Mouse (Mus musculus) kidney, postnatal 4 days (tissue): ENCODE measurements at regions not wholly inside any gene's neighbourhood (a gene's known extent, or its start where the extent isn't known, plus 50 kb on each side); places are given as distances from the start of the nearest gene placed in this dataset.
"Not testable (repeated sequence)": the region's sequence is repeated elsewhere in the genome, so short reads cannot be mapped to it uniquely, and the experiment has no call there.

Source experiments
- DNase-seq, 2 experiments: peaks; one replicate each; pipeline ENCODE4 v3.0.0; 2021; ENCODE audit warnings: mixed read lengths in 2 of 2

DNA sequence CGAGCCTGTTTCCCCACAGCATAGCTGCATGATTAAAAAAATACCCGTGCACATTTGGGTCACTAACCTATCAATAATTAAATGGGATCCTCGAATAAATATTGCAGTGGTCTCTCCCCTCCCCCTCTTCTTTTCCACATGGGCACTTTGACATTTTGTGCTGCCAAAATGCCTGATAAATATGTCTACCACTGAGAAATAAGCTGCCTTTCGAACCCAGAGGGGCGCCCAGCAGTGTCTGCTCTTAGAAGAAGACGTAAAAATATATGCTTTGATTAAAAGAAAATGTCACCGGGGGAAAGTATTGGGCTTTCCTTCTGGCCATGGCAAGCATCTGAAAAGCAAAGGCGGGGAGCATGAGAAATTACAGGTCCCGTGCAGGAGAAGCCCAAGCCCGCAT lies 152.6 kb upstream of the Frmd4a start:
- DNase-seq: no peak

- DNase-seq: not testable (repeated sequence)
These were observed 150.8 kb upstream of the Frmd4a start for GRCm38 (mm10) chr2:3866736-3867135.

GRCm38 (mm10) chr2:3869701-3870100 lies 147.8 kb upstream of the Frmd4a start:
- DNase-seq: no peak

DNA sequence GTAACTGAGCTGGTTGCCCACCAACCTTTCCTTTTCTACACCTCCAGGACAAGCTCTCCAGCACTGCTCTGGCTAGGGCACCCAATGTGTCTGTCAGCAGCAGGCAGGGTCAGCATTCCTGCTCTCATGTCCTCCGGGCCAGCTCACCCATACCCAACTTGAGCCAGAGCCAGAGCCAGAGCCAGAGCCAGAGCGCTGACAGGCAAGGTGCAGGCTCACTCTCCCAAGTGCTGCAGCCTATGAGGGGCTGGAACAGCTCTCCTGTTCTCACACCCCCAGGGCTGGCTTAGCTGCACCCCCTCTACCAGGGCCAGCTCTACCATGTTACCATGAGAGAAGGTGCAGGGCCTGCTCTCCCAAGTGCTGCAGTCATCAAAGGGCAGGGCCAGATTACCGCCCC lies 145.8 kb upstream of the Frmd4a start:
- no peak for DNase-seq

GRCm38 (mm10) chr2:3887000-3887399 lies 130.5 kb upstream of the Frmd4a start:
- DNase-seq: no peak

DNA sequence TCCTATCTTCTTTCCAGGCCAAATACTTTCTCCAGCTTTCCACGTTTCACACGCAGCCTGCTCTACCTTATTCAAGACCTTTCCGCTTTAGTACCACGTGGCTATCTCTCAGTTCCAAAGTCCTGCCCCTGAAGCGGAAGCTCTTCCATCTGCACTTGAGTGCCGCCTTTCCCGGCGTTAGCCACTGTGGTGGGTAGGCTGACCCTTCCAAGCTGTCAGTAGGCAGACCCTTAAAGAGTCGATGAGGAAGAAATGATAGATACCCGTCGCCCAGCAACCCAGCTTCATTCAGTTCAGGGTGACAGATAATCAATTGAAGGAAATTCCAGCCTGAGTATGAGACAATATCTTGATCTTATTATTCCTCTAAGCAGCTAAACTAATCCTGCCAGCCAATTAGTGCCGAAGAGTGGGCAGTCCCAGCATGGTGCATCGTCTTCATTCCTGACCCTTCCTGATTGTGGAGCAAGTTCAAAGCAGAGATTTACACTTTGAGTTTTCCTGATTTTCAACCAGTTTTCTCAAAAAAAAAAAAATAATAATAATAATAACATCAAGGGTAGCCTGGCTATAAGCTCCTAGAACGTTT lies 129.6 kb upstream of the Frmd4a start:
- DNase-seq: no peak

GRCm38 (mm10) chr2:3889381-3889780 lies 128.1 kb upstream of the Frmd4a start:
- DNase-seq: no peak

DNA sequence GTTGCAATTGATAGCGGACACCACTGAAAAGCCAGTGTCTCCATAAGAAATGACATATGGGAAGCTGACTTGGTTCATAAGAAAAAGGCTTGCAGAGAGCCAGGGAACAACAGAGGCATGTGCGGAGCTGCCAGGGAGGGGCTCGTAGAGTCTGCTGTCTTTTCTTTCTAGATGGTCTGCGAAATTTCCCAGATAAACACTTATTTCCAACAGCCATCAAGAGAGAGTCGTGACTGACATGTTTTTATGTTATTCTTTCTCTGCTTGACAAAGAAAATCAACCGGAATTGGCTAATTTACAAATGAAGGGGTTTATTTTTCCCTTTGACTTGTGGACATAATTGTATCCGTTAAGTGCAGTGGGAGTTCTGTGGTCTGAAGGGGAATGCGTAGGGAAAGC lies 127.1 kb upstream of the Frmd4a start:
- DNase-seq: no peak

- DNase-seq: no peak
These were observed 110.5 kb upstream of the Frmd4a start for GRCm38 (mm10) chr2:3907026-3907425.

DNA sequence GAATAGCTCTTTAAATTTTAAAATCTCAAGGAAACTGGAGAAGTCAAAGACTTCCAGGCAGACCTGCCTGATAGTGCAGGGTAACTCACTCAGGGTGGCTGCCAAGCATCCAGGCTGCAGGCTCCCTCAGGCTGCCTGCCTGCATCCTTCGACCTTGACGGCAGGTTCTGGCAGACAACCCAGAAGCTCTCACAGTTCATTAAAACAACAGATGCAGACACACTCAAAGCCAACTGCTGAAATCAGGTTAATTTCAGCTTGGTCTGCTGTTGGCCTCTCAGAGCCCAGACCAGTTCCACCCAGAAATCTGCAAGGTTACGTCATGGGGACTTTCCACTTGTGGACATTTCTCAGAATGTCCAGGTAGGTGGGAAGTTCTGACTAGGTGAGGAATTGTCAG lies 109.3 kb upstream of the Frmd4a start:
- DNase-seq: peak in 1 of 2 experiments; percentile 8

DNA sequence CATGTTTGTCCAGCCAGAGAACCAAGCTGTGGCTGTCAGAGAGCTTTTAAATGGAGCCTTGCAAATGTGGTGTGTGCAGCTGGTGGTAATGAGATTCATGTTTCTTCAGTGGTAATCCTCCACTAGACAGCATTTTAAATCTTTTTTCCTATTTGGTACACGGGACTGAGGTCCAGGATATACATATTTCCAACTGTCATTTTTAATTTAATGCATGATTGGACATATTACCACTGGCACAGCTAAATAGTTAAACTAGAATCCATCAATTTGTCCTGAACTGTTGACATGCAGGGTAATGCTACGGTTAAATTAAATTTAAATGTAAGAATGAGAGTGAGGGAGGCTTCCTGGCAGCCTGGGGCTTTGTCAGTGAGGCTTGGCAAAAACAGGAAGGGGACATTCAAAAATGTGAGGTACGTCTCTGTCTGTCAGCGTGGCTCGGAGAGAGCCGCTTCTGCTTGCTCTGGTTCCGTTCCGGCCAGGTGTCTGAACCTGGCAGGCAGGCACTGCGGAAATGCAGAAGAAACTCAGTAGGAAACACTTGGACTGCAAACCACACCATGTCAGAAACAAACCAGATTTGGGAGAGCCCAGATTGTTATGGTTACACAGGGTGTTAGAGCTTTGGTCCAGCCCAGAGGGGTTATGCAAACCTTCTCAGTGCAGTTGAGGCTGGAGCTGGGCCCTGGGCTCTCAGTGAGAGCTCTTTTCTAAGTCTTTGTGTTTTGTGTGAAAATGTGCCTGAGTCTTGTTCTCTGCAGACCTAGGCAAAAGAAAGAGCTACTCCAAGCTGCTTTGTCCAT lies 107.2 kb upstream of the Frmd4a start:
- no peak for DNase-seq

- no peak for DNase-seq
These were observed 102.4 kb upstream of the Frmd4a start for GRCm38 (mm10) chr2:3915141-3915540.

GRCm38 (mm10) chr2:3916365-3916764 lies 101.2 kb upstream of the Frmd4a start:
- no peak for DNase-seq

DNA sequence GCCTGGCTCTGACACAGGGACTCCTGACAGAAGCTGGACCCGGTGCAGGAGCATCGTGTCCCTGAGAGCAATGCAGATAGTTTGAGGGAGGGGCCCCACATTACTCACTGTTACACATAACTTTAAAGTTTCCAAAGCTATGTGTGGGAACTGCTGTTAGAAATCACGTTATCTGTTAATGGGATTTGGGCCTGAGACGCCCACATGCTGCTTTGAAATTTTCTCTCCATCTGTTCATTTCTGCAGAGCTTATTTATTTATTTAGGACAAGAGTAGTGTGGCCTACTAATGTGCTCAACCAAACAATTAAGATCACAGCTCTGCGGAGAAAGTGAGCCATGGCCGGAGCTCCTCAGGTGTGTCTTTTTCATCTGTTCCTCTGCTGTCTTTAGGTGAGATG lies 99.4 kb upstream of the Frmd4a start:
- DNase-seq: no peak

DNA sequence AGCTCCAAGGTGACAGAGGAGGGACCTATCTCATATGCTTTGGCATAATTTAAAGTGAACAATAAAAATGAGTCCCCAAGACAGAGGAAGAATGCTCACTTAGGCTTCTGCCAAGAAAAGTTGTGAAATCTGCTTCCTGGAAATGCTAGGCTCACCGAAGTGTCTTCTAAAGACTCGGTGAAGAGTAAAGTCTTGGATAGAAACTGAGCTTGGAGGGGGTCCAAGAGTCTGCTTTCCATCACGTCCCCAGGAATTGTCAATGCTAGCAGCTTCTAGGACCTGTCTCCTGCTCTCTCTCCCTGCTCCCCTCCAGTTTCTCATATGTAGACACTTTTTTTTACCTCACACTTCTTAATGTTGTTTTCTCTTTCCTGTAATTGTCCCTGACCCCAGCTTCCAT lies 97.6 kb upstream of the Frmd4a start:
- no peak for DNase-seq

DNA sequence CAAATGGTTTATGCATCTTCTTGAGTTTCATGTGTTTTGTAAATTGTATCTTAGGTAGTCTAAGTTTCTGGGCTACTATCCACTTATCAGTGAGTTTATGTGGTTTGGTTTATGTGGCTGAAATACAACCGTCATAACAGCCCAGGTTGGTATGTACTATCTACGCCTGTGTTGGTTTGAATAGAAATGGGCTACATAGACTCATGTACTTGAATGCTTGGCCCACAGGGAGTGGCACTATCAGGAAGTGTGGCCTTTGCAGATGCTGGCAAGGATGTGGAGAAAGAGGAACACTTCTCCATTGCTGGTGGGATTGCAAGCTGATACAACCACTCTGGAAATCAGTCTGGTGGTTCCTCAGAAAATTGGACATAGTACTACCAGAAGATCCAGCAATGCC lies 96.4 kb upstream of the Frmd4a start:
- DNase-seq: not testable (repeated sequence)

DNA sequence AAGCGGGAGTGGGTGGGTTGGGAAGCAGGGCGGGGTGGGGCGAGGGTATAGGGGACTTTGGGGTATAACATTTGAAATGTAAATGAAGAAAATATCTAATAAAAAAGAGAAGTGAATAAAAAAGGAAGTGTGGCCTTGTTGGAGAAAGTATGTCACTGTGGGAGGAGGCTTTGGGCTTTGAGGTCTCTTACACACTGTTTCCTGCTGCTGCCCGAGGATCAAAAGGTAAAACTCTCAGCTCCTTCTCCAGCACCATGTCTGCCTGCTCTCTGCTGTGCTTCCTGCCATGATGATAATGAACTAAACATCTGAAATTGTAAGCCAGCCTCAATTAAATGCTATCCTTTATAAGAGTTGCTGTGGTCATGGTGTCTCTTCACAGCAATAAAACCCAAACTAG lies 94.8 kb upstream of the Frmd4a start:
- DNase-seq: no peak

DNA sequence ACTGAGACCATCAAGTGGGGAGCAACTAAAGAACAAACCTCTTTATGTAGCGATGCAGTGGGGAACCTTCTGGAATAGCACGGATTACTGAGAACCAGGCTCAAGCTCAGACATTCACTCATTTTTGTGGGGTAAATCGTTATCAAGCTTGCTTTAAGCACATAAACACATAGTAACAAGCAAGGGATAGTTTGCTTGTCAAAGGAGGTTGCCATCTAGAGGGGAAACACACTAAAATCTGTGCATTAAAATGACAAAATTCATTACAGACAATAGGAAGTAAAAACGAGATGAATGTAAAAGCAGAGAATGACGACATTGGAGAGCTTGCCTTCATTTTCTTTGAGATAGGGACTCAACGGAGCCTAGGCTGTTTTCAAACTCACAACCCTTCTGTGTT lies 92.8 kb upstream of the Frmd4a start:
- no peak for DNase-seq

GRCm38 (mm10) chr2:3925199-3925598 lies 92.3 kb upstream of the Frmd4a start:
- DNase-seq: no peak

DNA sequence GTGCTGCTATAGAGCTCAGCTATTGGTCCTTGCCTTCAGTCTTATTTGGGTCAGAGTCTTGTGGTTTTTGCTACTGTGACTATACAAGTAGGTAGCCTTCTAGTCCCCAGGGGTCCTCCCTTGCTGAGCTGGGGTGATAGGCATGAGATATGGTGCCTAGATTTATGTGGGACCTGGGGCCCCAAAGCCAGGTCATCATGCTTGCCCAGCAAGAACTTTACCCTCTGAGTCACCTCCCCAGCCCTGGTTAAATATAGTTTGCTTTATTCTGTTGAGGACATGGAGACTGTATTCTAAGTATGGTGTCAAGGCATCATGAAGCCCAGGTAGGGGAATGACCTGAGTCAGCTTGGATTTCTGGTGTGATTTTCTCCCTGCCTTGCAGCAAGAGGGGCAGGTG lies 91.4 kb upstream of the Frmd4a start:
- no peak for DNase-seq

- DNase-seq: no peak
These were observed 90.2 kb upstream of the Frmd4a start for GRCm38 (mm10) chr2:3927141-3927810.

GRCm38 (mm10) chr2:3927853-3928252 lies 89.7 kb upstream of the Frmd4a start:
- DNase-seq: no peak

DNA sequence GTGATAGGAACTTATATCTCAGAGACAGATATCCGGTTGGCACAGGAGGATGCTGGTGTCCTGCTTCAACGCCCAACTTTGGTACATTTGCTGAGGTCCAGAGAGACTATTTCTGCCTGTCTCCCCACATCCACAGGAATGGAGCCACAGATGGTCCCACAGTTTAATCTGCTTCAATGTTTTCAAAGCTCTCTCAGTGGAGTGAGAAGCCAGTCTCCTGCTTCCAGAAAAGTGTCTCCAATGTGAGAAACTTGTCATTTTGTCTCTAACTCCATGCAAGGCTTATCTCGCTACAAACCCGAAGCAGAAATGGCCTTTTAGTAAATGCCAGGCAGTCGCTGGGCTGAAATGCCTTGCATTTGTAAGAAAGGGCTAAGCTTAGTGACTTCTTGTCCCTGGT lies 86.9 kb upstream of the Frmd4a start:
- DNase-seq: no peak

GRCm38 (mm10) chr2:3940786-3941185 lies 76.7 kb upstream of the Frmd4a start:
- DNase-seq: no peak
